Mouse (Mus musculus) thymus, postnatal 10 days (tissue): Measurements from ENCODE around the gene Gm21497.
"Not testable (repeated sequence)": the region's sequence is repeated elsewhere in the genome, so short reads cannot be mapped to it uniquely, and the experiment has no call there.

Experiments used
- DNase-seq, 2 experiments: peaks; one replicate each; pipeline ENCODE4 v3.0.0; 2021; ENCODE audit warnings: low spot score in 2 of 2

Gm21497 gene

GRCm38 (mm10) chrY:61646446-61646845, at the start of gene Gm21497:
Gm21497 (plus strand) TSS chrY:61646746.
- not testable (repeated sequence) for DNase-seq
